Mouse (Mus musculus): ENCODE data around the gene Mfap5.
"Not testable (repeated sequence)": the region's sequence is repeated elsewhere in the genome, so short reads cannot be mapped to it uniquely, and the experiment has no call there.

Mfap5 gene

GRCm38 (mm10) chr6:122560427-122560826 is 54.8 kb downstream of the Mfap5 start:
- peak; percentile 79 to 81 for DNase-seq (ENCODE audit: low spot score in 2 of 2)

GRCm38 (mm10) chr6:122561005-122561404 is 55.4 kb downstream of the Mfap5 start:
- peak in 1 of 2 experiments; percentile 32 for DNase-seq (ENCODE audit: low spot score in 2 of 2)

- peak; percentile 82 to 85 for DNase-seq (ENCODE audit: low spot score in 2 of 2)
Observed at GRCm38 (mm10) chr6:122562463-122562862, 56.8 kb downstream of the Mfap5 start.

GRCm38 (mm10) chr6:122565070-122565784 is 59.6 kb downstream of the Mfap5 start:
- no peak for DNase-seq (ENCODE audit: low spot score in 2 of 2)

GRCm38 (mm10) chr6:122569113-122569512 is 63.5 kb downstream of the Mfap5 start:
- no peak for DNase-seq (ENCODE audit: low spot score in 2 of 2)

- DNase-seq (ENCODE audit: low spot score in 2 of 2): no peak
Observed at GRCm38 (mm10) chr6:122569762-122570161, 64.1 kb downstream of the Mfap5 start.

- DNase-seq (ENCODE audit: low spot score in 2 of 2): no peak
Observed at GRCm38 (mm10) chr6:122570695-122571616, 65.3 kb downstream of the Mfap5 start.

GRCm38 (mm10) chr6:122571617-122571959 is 65.9 kb downstream of the Mfap5 start:
- DNase-seq (ENCODE audit: low spot score in 2 of 2): no peak

- DNase-seq (ENCODE audit: low spot score in 2 of 2): not testable (repeated sequence)
Observed at GRCm38 (mm10) chr6:122575037-122575436, 69.4 kb downstream of the Mfap5 start.

- DNase-seq (ENCODE audit: low spot score in 2 of 2): no peak
Observed at GRCm38 (mm10) chr6:122577030-122577429, 71.4 kb downstream of the Mfap5 start.
